Mouse (Mus musculus) MEL (cell line): ENCODE measurements around the gene Vps37b. TPM values are rescaled to one million over a fixed set of nuclear protein-coding genes. Genes with fewer than 3 reads are reported as not detected.

Experiments used
- DNase-seq: peaks from one replicate; pipeline ENCODE4 v3.0.0; 2011; ENCODE audit warnings: low read depth, low spot score
- H3K27ac ChIP-seq: 2 replicates; pipeline ENCODE4 v1.5.1; 2012; ENCODE audit warnings: low read depth, mild to moderate bottlenecking, control low read depth, low read length, moderate library complexity; ENCODE audit not compliant: control insufficient read depth
- H3K27me3 ChIP-seq, 2 experiments: fragments of 150-350 bp in 1 of 2; sonication (generic) in 1 of 2; 2 replicates each; pipeline ENCODE4 v1.6.1; 2012; ENCODE audit warnings: low read length in 2 of 2, mild to moderate bottlenecking in 2 of 2, improper control_type of control experiment in 1 of 2, moderate library complexity in 1 of 2; ENCODE audit not compliant: insufficient read depth in 2 of 2, control insufficient read depth in 1 of 2
- H3K36me3 ChIP-seq, 2 experiments: 2 replicates each; pipeline ENCODE4 v1.6.1; 2012 to 2014; ENCODE audit warnings: low read length in 2 of 2, improper control_type of control experiment in 1 of 2, inconsistent platforms in 1 of 2, mild to moderate bottlenecking in 1 of 2; ENCODE audit not compliant: insufficient read depth in 2 of 2, control insufficient read depth in 1 of 2
- H3K4me1 ChIP-seq, 2 experiments: fragments of 150-350 bp in 1 of 2; sonication (generic) in 1 of 2; 2 replicates each; pipeline ENCODE4 v1.6.1; 2012; ENCODE audit warnings: low read length in 2 of 2, improper control_type of control experiment in 1 of 2, mild to moderate bottlenecking in 1 of 2; ENCODE audit not compliant: insufficient read depth in 2 of 2, control insufficient read depth in 1 of 2
- H3K4me3 ChIP-seq, 2 experiments: fragments of 150-350 bp in 1 of 2; sonication (generic) in 1 of 2; 2 replicates each; pipeline ENCODE4 v1.5.1; 2012; ENCODE audit warnings: low read depth in 2 of 2, low read length in 2 of 2, mild to moderate bottlenecking in 2 of 2, moderate library complexity in 2 of 2, control low read depth in 1 of 2, improper control_type of control experiment in 1 of 2; ENCODE audit not compliant: control insufficient read depth in 1 of 2, insufficient read depth in 1 of 2
- H3K79me2 ChIP-seq: 2 replicates; pipeline ENCODE4 v1.6.1; 2012; ENCODE audit warnings: mild to moderate bottlenecking, low read length, moderate library complexity; ENCODE audit not compliant: control insufficient read depth, poor library complexity, insufficient read depth
- H3K9ac ChIP-seq: 2 replicates; pipeline ENCODE4 v1.6.1; 2012; ENCODE audit warnings: low read depth, mild to moderate bottlenecking, control low read depth, low read length, moderate library complexity; ENCODE audit not compliant: control insufficient read depth, poor library complexity, severe bottlenecking
- H3K9me3 ChIP-seq: fragments of 150-350 bp; sonication (generic); replicated peaks from 2 replicates; pipeline ENCODE4 v1.6.1; 2012; ENCODE audit warnings: mild to moderate bottlenecking, low read length, improper control_type of control experiment, moderate library complexity; ENCODE audit not compliant: insufficient read depth
- CHD1 ChIP-seq: IDR thresholded peaks from 2 replicates; pipeline ENCODE4 v1.6.1; 2012; ENCODE audit warnings: low read depth, mild to moderate bottlenecking, inconsistent platforms, low read length, improper control_type of control experiment
- CHD2 ChIP-seq: IDR thresholded peaks from 2 replicates; pipeline ENCODE4 v1.6.1; 2011; ENCODE audit warnings: low read length, improper control_type of control experiment
- CTCF ChIP-seq, 3 experiments: IDR thresholded peaks in 2 of 3; conservative IDR thresholded peaks in 1 of 3; 2 replicates each; pipeline ENCODE4 v1.5.1; 2011 to 2012; ENCODE audit warnings: low read length in 3 of 3, low read depth in 2 of 3, mild to moderate bottlenecking in 2 of 3, improper control_type of control experiment in 1 of 3, inconsistent platforms in 1 of 3, mixed read lengths in 1 of 3, moderate library complexity in 1 of 3; ENCODE audit not compliant: control insufficient read depth in 1 of 3, insufficient read depth in 1 of 3, poor library complexity in 1 of 3, severe bottlenecking in 1 of 3
- E2F4 ChIP-seq: IDR thresholded peaks from 2 replicates; pipeline ENCODE4 v1.6.1; 2011; ENCODE audit warnings: low read depth, low read length, improper control_type of control experiment, borderline replicate concordance
- ELF1 ChIP-seq: IDR thresholded peaks from 2 replicates; pipeline ENCODE4 v1.6.1; 2014; ENCODE audit warnings: low read depth, mild to moderate bottlenecking, inconsistent platforms, low read length, improper control_type of control experiment, moderate library complexity
- GABPA ChIP-seq: IDR thresholded peaks from 2 replicates; pipeline ENCODE4 v1.6.1; 2012; ENCODE audit warnings: low read depth, mild to moderate bottlenecking, inconsistent platforms, low read length, improper control_type of control experiment, moderate library complexity
- GATA1 ChIP-seq: IDR thresholded peaks from 2 replicates; pipeline ENCODE4 v1.6.1; 2011; ENCODE audit warnings: low read depth, low read length, improper control_type of control experiment
- HCFC1 ChIP-seq: IDR thresholded peaks from 2 replicates; pipeline ENCODE4 v1.6.1; 2012; ENCODE audit warnings: low read depth, mild to moderate bottlenecking, inconsistent platforms, low read length, improper control_type of control experiment, moderate library complexity
- JUND ChIP-seq: IDR thresholded peaks from 2 replicates; pipeline ENCODE4 v1.6.1; 2011; ENCODE audit warnings: low read depth, mild to moderate bottlenecking, improper control_type of control experiment, low read length
- KAT2A ChIP-seq: conservative IDR thresholded peaks from 2 replicates; pipeline ENCODE4 v1.6.1; 2012; ENCODE audit warnings: low read depth, low read length, improper control_type of control experiment, inconsistent platforms
- MAZ ChIP-seq: IDR thresholded peaks from 2 replicates; pipeline ENCODE4 v1.6.1; 2012; ENCODE audit warnings: low read depth, mild to moderate bottlenecking, inconsistent platforms, low read length, improper control_type of control experiment
- MEF2A ChIP-seq: IDR thresholded peaks from 2 replicates; pipeline ENCODE4 v1.6.1; 2014; ENCODE audit warnings: low read depth, mild to moderate bottlenecking, inconsistent platforms, low read length, improper control_type of control experiment; ENCODE audit not compliant: poor library complexity, insufficient replicate concordance, severe bottlenecking; ENCODE audit errors: extremely low read depth
- MYB ChIP-seq: IDR thresholded peaks from 2 replicates; pipeline ENCODE4 v1.6.1; 2011; ENCODE audit warnings: mild to moderate bottlenecking, low read depth, low read length, improper control_type of control experiment
- MYC ChIP-seq: IDR thresholded peaks from 2 replicates; pipeline ENCODE4 v1.6.1; 2011; ENCODE audit warnings: low read depth, mild to moderate bottlenecking, low read length, improper control_type of control experiment, moderate library complexity
- POLR2AphosphoS2 ChIP-seq: IDR thresholded peaks from 2 replicates; pipeline ENCODE4 v1.6.1; 2011; ENCODE audit warnings: low read length, improper control_type of control experiment
- POLR2AphosphoS5 ChIP-seq: IDR thresholded peaks from 2 replicates; pipeline ENCODE4 v1.6.1; 2012; ENCODE audit warnings: low read depth, borderline replicate concordance, mild to moderate bottlenecking, inconsistent platforms, low read length, moderate library complexity, mixed read lengths
- RAD21 ChIP-seq: IDR thresholded peaks from 2 replicates; pipeline ENCODE4 v1.6.1; 2011; ENCODE audit warnings: mild to moderate bottlenecking, low read depth, low read length, improper control_type of control experiment
- RCOR1 ChIP-seq: IDR thresholded peaks from 2 replicates; pipeline ENCODE4 v1.6.1; 2012; ENCODE audit warnings: low read depth, mild to moderate bottlenecking, inconsistent platforms, low read length, improper control_type of control experiment
- SMC3 ChIP-seq: IDR thresholded peaks from 2 replicates; pipeline ENCODE4 v1.6.1; 2011; ENCODE audit warnings: low read depth, low read length, improper control_type of control experiment
- TBP ChIP-seq: IDR thresholded peaks from 2 replicates; pipeline ENCODE4 v1.8.0; 2011; ENCODE audit warnings: low read depth, low read length, improper control_type of control experiment
- TCF12 ChIP-seq: IDR thresholded peaks from 2 replicates; pipeline ENCODE4 v1.6.1; 2014; ENCODE audit warnings: low read depth, mild to moderate bottlenecking, inconsistent platforms, low read length, improper control_type of control experiment, moderate library complexity
- UBTF ChIP-seq: IDR thresholded peaks from 2 replicates; pipeline ENCODE4 v1.6.1; 2012; ENCODE audit warnings: low read depth, mild to moderate bottlenecking, inconsistent platforms, low read length, improper control_type of control experiment, moderate library complexity, borderline replicate concordance; ENCODE audit not compliant: insufficient read depth
- USF2 ChIP-seq, 2 experiments: IDR thresholded peaks; 2 replicates each; pipeline ENCODE4 v1.6.1; 2011 to 2012; ENCODE audit warnings: improper control_type of control experiment in 2 of 2, low read length in 2 of 2, borderline replicate concordance in 1 of 2, inconsistent platforms in 1 of 2, low read depth in 1 of 2, mild to moderate bottlenecking in 1 of 2; ENCODE audit not compliant: insufficient read depth in 1 of 2
- ZC3H11A ChIP-seq: IDR thresholded peaks from 2 replicates; pipeline ENCODE4 v1.6.1; 2012; ENCODE audit warnings: low read depth, mild to moderate bottlenecking, inconsistent platforms, low read length, improper control_type of control experiment
- ZMIZ1 ChIP-seq: IDR thresholded peaks from 2 replicates; pipeline ENCODE4 v1.6.1; 2012; ENCODE audit warnings: low read depth, mild to moderate bottlenecking, inconsistent platforms, low read length, improper control_type of control experiment, moderate library complexity
- ZNF384 ChIP-seq: IDR thresholded peaks from 2 replicates; pipeline ENCODE4 v1.6.1; 2012; ENCODE audit warnings: low read depth, mild to moderate bottlenecking, inconsistent platforms, low read length, improper control_type of control experiment
- polyA plus RNA-seq, 2 experiments: library from polyadenylated mRNA; stranded (reverse) in 1 of 2; unstranded in 1 of 2; fragments of >175 nt in 1 of 2; fragments of >200 nt in 1 of 2; gene quantifications; 2 replicates each; pipeline versions ENCODE4 v1.2.1 to v1.2.4; 2012; ENCODE audit warnings: low replicate concordance in 2 of 2, low read depth in 1 of 2; ENCODE audit not compliant: insufficient read length in 2 of 2, insufficient read depth in 1 of 2, missing spikeins in 1 of 2
- total RNA-seq: library from RNA; depleted of rRNA; stranded (reverse); fragments of 300-350 nt; gene quantifications from 2 replicates; pipeline ENCODE4 v1.2.3, GENCODE M21; 2012

Vps37b gene
- total and polyA plus RNA-seq, 3 experiments: 28.6 to 66.0 TPM; not detected in 1

DNA sequence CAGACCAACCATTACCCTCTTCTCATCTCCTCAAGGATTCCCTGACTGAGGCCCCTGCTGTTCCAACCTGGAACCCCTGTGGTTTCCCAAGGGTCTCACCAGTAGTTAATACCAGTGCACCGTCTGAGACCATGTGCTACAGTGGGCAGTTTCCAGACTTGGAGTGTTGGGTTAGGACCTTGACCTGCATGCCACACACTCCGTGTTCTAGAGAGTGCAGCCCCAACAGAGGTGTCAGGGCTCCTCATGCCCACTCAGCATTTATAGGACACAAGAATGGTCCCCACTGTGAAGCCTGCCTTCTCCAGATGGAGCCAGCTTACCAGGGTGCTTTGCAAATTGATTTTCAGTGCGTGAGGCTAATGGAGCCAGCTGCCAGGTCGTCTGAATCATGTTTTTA, 28.7 kb downstream of the Vps37b start:
- H3K79me2 ChIP-seq: no peaks in the 10 kb centered on the region
- H3K4me1 ChIP-seq: no peaks in the 10 kb centered on the region
- no peak overlapping the region for H3K27ac ChIP-seq
- no peak for DNase-seq
- H3K9ac ChIP-seq: no peak overlapping the region
- TF ChIP-seq ZNF384 (no peak), GATA1 (no peak), SMC3 (no peak), CTCF (IDR thresholded peaks at IDR 0.05 in 2 of 3, conservative IDR thresholded peaks at IDR 0.05 in 1 of 3; ENCODE audit: control insufficient read depth in 1 of 3, insufficient read depth in 1 of 3, low read depth in 2 of 3, low read length in 3 of 3, poor library complexity in 1 of 3, severe bottlenecking in 1 of 3) (no peak), GABPA (no peak), TCF12 (no peak), MYC (no peak), CHD1 (no peak), UBTF (no peak), POLR2AphosphoS5 (no peak), JUND (no peak), HCFC1 (no peak), E2F4 (no peak), MAZ (no peak)
- H3K36me3 ChIP-seq: no peaks in the 10 kb centered on the region; a peak in 2 of 4 replicates
- no peaks in the 10 kb centered on the region for H3K27me3 ChIP-seq
- no peaks in the 10 kb centered on the region for H3K9me3 ChIP-seq
- no peak overlapping the region for H3K4me3 ChIP-seq

- Histone ChIP-seq H3K4me1 (no peaks in the 10 kb centered on the region), H3K9ac (no peak overlapping the region), H3K79me2 (no peaks in the 10 kb centered on the region), H3K27ac (no peak overlapping the region)
- DNase-seq: no peak
- TF ChIP-seq TCF12: no peak
- TF ChIP-seq, all 39 proteins: peak for 0
- Histone ChIP-seq H3K4me3 (no peak overlapping the region), H3K9me3 (no peaks in the 10 kb centered on the region), H3K36me3 (no peaks in the 10 kb centered on the region; a peak in 1 of 4 replicates), H3K27me3 (no peaks in the 10 kb centered on the region)
These were observed 29.2 kb downstream of the Vps37b start for GRCm38 (mm10) chr5:124002876-124003275.

GRCm38 (mm10) chr5:124001274-124001673, 30.8 kb downstream of the Vps37b start:
- Histone ChIP-seq H3K27ac (no peak overlapping the region), H3K36me3 (no peaks in the 10 kb centered on the region; a peak in 1 of 4 replicates), H3K4me1 (no peaks in the 10 kb centered on the region)
- TF ChIP-seq ZC3H11A: no peak
- TF ChIP-seq RAD21: no peak
- no peak for TF ChIP-seq E2F4
- no peak for TF ChIP-seq MAZ
- no peak for TF ChIP-seq JUND
- TF ChIP-seq POLR2AphosphoS2: no peak
- TF ChIP-seq CHD1: no peak
- TF ChIP-seq ZMIZ1: no peak
- TF ChIP-seq TBP: no peak
- no peak for TF ChIP-seq UBTF
- TF ChIP-seq USF2 (IDR thresholded peaks at IDR 0.05; ENCODE audit: borderline replicate concordance in 1 of 2, insufficient read depth in 1 of 2, low read depth in 1 of 2, low read length in 2 of 2): no peak
- TF ChIP-seq ELF1: no peak
- TF ChIP-seq CHD2: no peak
- TF ChIP-seq MEF2A: no peak
- no peak for TF ChIP-seq MYB
- TF ChIP-seq KAT2A: no peak
- TF ChIP-seq RCOR1: no peak

More at GRCm38 (mm10) chr5:124001274-124001673, 30.8 kb downstream of the Vps37b start:
- Histone ChIP-seq H3K9me3 (no peaks in the 10 kb centered on the region), H3K27me3 (no peaks in the 10 kb centered on the region), H3K9ac (no peak overlapping the region), H3K4me3 (no peak overlapping the region), H3K79me2 (no peaks in the 10 kb centered on the region)
- no peak for DNase-seq
